Mouse (Mus musculus) liver, embryonic 15.5 days (tissue): ENCODE measurements around the gene Gm13083. TPM values are rescaled to one million over a fixed set of nuclear protein-coding genes. Genes with fewer than 3 reads are reported as not detected.
"Not testable (repeated sequence)": the region's sequence is repeated elsewhere in the genome, so short reads cannot be mapped to it uniquely, and the experiment has no call there.

ENCODE experiments used
- ATAC-seq: fragments of 200-750 bp; cut with Nextera tagmentation; 2 replicates; pipeline ENCODE4 v1.8.0; 2017; ENCODE audit warnings: moderate number of reproducible peaks, mild to moderate bottlenecking, moderate library complexity; ENCODE audit not compliant: insufficient read depth
- H3K27ac ChIP-seq: fragments of 300-500 bp; sonication (generic); replicated peaks from 2 replicates; pipeline ENCODE4 v1.5.1; 2015; ENCODE audit warnings: mild to moderate bottlenecking, inconsistent platforms
- H3K27me3 ChIP-seq: fragments of 300-500 bp; sonication (generic); 2 replicates; pipeline ENCODE4 v1.6.1; 2015; ENCODE audit warnings: mild to moderate bottlenecking, inconsistent platforms
- H3K36me3 ChIP-seq: fragments of 300-500 bp; sonication (generic); replicated peaks from 2 replicates; pipeline ENCODE4 v1.6.1; 2015; ENCODE audit warnings: moderate library complexity, mild to moderate bottlenecking, inconsistent platforms
- H3K4me1 ChIP-seq: fragments of 300-500 bp; sonication (generic); replicated peaks from 2 replicates; pipeline ENCODE4 v1.6.1; 2015; ENCODE audit warnings: inconsistent platforms
- H3K4me2 ChIP-seq: fragments of 300-500 bp; sonication (generic); 2 replicates; pipeline ENCODE4 v1.6.1; 2015; ENCODE audit warnings: moderate library complexity, mild to moderate bottlenecking, inconsistent platforms
- H3K4me3 ChIP-seq: fragments of 300-500 bp; sonication (generic); replicated peaks from 2 replicates; pipeline ENCODE4 v1.5.1; 2015; ENCODE audit warnings: mild to moderate bottlenecking, inconsistent platforms
- H3K9ac ChIP-seq: fragments of 300-500 bp; sonication (generic); 2 replicates; pipeline ENCODE4 v1.6.1; 2015; ENCODE audit warnings: moderate library complexity, mild to moderate bottlenecking, inconsistent platforms
- H3K9me3 ChIP-seq: fragments of 300-500 bp; sonication (generic); replicated peaks from 2 replicates; pipeline ENCODE4 v1.6.1; 2016; ENCODE audit warnings: inconsistent platforms
- WGBS: fragments of 180-500 bp; shearing (Covaris S2); methylation state at CpG from one replicate; pipeline ENCODE4 v1.1.7; 2015; ENCODE audit warnings: mixed read lengths; ENCODE audit not compliant: insufficient replicate concordance; 5-methylcytosine and 5-hydroxymethylcytosine counted together
- polyA plus RNA-seq: library from polyadenylated mRNA; unstranded; fragments of >200 nt; fragmentation: Nextera tagmentation; extraction: Ambion mirVana; gene quantifications from 2 replicates; pipeline ENCODE4 v1.2.1, GENCODE M21; 2015

Gene Gm13083
- not detected in 2 replicates for polyA plus RNA-seq

DNA sequence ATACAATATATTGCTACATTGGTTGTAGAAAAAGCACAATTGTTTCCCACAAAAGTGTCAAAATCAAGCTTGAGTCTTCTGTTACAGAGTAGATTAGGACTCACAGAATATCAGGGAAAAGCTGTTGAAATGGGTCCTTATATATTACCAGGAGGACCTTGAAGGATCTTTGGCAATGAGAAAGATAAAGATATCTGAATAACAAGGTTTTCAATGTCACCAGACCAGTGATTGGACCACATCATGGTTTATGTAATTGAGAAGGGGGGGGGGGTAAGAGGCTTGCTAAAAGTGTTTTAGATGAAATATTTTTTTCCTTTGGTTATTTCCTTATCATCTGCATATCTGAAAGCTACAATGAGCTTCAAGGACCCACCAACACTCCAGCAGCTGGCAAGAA lies at the start of gene Gm13083:
TSS of gene Gm13083 (plus strand) at position 301 of the 400 bp plus-strand sequence.
- not testable (repeated sequence) for H3K36me3 ChIP-seq, H3K27ac ChIP-seq, H3K9ac ChIP-seq, H3K4me2 ChIP-seq, H3K9me3 ChIP-seq, H3K4me3 ChIP-seq, H3K4me1 ChIP-seq, ATAC-seq, H3K27me3 ChIP-seq

DNA sequence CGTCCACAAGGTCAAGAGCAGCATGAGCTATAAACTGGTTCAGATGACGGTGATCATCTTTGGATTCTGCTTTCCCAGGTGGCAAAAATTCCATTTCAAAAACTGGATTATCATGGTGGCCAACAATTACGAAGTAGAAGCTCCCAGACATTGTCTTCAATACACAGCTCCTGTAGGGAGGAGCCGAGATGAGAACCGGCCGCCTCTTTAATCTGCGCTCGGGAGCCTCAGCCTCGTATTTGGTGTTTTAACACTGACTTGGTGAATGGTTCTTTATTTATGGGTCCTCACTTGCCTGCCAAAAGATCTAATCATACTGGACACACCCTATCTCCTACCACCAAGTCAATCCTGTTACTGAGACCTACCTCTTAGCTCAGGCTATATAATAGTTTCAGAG lies 2.9 kb upstream of the Gm13083 start:
- H3K27me3 ChIP-seq, ATAC-seq, H3K9me3 ChIP-seq, H3K27ac ChIP-seq, H3K36me3 ChIP-seq, H3K9ac ChIP-seq, H3K4me1 ChIP-seq, H3K4me3 ChIP-seq, H3K4me2 ChIP-seq: not testable (repeated sequence)
- 70% methylated on average over 9 of the region's 9 CpGs for WGBS

DNA sequence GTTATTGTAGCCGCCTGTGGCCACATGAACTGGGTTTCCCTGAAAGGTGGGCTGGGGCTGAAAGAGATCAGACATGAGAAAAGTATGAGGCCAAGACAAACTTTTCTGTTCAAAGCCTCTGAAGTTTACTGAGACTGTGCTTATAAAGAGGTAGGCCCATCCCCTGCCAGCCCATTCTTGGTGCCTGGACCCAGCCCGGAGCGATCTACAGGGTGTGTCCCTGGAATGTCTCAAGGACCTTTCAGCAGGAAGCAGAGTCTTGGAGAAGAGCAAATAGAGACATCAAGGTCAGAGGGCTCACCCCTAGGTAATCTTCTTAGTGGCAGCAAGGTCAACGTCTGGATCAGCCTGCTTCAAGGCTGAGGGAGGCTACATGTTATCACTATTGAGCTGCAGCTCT lies 3.3 kb downstream of the Gm13083 start:
- H3K27ac ChIP-seq, H3K27me3 ChIP-seq, H3K36me3 ChIP-seq, H3K4me1 ChIP-seq, H3K9me3 ChIP-seq, H3K4me3 ChIP-seq, ATAC-seq, H3K9ac ChIP-seq, H3K4me2 ChIP-seq: not testable (repeated sequence)
- WGBS: 54% methylated on average over 4 of the region's 4 CpGs

DNA sequence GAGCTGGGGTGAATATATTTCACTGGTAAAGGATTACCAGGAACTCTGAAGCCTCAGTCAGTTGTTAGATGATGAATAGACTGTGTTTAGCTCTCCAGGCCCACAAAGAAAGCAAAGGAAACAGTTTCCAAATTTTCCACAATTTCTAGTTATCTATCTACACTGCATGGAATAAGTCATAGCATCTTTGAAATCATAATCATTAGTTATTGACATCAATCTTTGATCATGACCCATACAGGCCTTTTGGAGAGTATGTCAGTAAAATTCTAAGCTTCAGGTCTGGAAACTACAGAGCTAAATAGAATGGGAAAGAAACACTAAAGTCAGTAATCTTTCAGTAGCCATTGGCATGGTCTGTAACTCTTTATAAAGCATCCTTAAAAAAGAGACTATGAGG lies 42.3 kb downstream of the Gm13083 start, which contains the start of gene Gm13088:
TSS of gene Gm13088 (minus strand) at position 101 of the 400 bp plus-strand sequence.
- not testable (repeated sequence) for H3K4me1 ChIP-seq, H3K27me3 ChIP-seq, H3K36me3 ChIP-seq, H3K4me2 ChIP-seq, H3K9ac ChIP-seq, H3K4me3 ChIP-seq, H3K27ac ChIP-seq, H3K9me3 ChIP-seq, ATAC-seq

Other genes starting within 250 kb of the Gm13083 start
- gene Pramel1, start 220.6 kb upstream of the Gm13083 start, polyA plus RNA-seq: not detected in 2 replicates
- gene Pramef8, start 202.6 kb upstream of the Gm13083 start, polyA plus RNA-seq: 3.7 and 3.8 TPM in 2 replicates
- not detected in 2 replicates for gene Oog4, start 164.7 kb upstream of the Gm13083 start, polyA plus RNA-seq
- gene Gm13043, start 103.7 kb upstream of the Gm13083 start, polyA plus RNA-seq: not detected in 2 replicates
- not detected in 2 replicates for gene Gm13040, start 79.0 kb upstream of the Gm13083 start, polyA plus RNA-seq
- not detected in 2 replicates for gene BC080695, start 63.3 kb upstream of the Gm13083 start, polyA plus RNA-seq
- not detected in 2 replicates for gene Gm13057, start 63.3 kb upstream of the Gm13083 start, polyA plus RNA-seq
- gene Gm13088, start 42.2 kb downstream of the Gm13083 start, polyA plus RNA-seq: not detected in 2 replicates
- gene Gm13089, start 87.7 kb downstream of the Gm13083 start, polyA plus RNA-seq: not detected in 2 replicates
- gene Gm13078, start 104.5 kb downstream of the Gm13083 start, polyA plus RNA-seq: not detected in 2 replicates
- not detected in 2 replicates for gene Gm13023, start 174.3 kb downstream of the Gm13083 start, polyA plus RNA-seq
- gene Gm13084, start 201.1 kb downstream of the Gm13083 start, polyA plus RNA-seq: not detected in 2 replicates
- gene Gm13103, start 231.5 kb downstream of the Gm13083 start, polyA plus RNA-seq: not detected in 2 replicates